In genomic region chr19:5803041-5803880, GRCm38 (mm10) we compare ENCODE assay signal across 8 mouse cellular contexts. TPM values are rescaled to one million over a fixed set of nuclear protein-coding genes. Genes with fewer than 3 reads are reported as not detected.
DNase-seq lines count a peak whose midpoint lies in the region; ATAC-seq lines count a peak whose summit lies in the region.

No protein-coding gene starts in this region.

- H3K4me2 ChIP-seq in heart, embryonic 14.5 days (ENCODE audit: low read length): peak overlapping the region; percentile 71
- peak overlapping the region; percentile 93 for H3K4me2 ChIP-seq in liver, embryonic 12.5 days

- no peaks in the 10 kb centered on the region for H3K9me3 ChIP-seq in heart, embryonic 14.5 days (ENCODE audit: control insufficient read depth, low read length)
- H3K9me3 ChIP-seq in liver, embryonic 12.5 days (replicated peaks): no peaks in the 10 kb centered on the region

- no peaks in the 10 kb centered on the region for H3K27me3 ChIP-seq in heart, embryonic 14.5 days (ENCODE audit: control insufficient read depth, insufficient read depth, low read length)
- no peaks in the 10 kb centered on the region for H3K27me3 ChIP-seq in liver, embryonic 12.5 days (replicated peaks)
- H3K27me3 ChIP-seq in splenic B cell, adult 2 months (ENCODE audit: control insufficient read depth, insufficient read depth, low read length, poor library complexity, severe bottlenecking): no peaks in the 10 kb centered on the region

- peak; percentile 99 for DNase-seq in CD8-positive naive resting alpha-beta T cell, adult 2 months (ENCODE audit: low read depth in 2 of 2, low spot score in 2 of 2)
- DNase-seq in c-Kit-negative CD71-positive TER-119-positive erythroid progenitor cells, embryonic 14.5 days (ENCODE audit: low read depth, low spot score): peak; percentile 95
- DNase-seq in fibroblast of lung, adult 2 months (ENCODE audit: low read depth): peak; percentile 93
- DNase-seq in kidney, postnatal 14 days: peak; percentile 100
- DNase-seq in naive thymus-derived CD4-positive, alpha-beta T cell, adult 2 months (ENCODE audit: low read depth): peak; percentile 99
- DNase-seq in splenic B cell, adult 2 months (ENCODE audit: low read depth, low spot score): peak; percentile 99

- under 1% methylated on average over 66 of the region's 67 CpGs for WGBS in heart, embryonic 14.5 days
- WGBS in liver, embryonic 12.5 days (ENCODE audit: insufficient replicate concordance): under 1% methylated on average over 51 of the region's 67 CpGs

- H3K36me3 ChIP-seq in heart, embryonic 14.5 days (ENCODE audit: control insufficient read depth, insufficient read depth, low read length): peaks cover 25% of the 10 kb centered on the region
- H3K36me3 ChIP-seq in liver, embryonic 12.5 days: peaks cover 26% of the 10 kb centered on the region
- peaks cover 14% of the 10 kb centered on the region; the same call in 1 of the 2 replicates for H3K36me3 ChIP-seq in splenic B cell, adult 2 months (ENCODE audit: control insufficient read depth, insufficient read depth, low read length, poor library complexity, severe bottlenecking)

- peak; percentile 92 for ATAC-seq in heart, embryonic 14.5 days (ENCODE audit: insufficient number of reproducible peaks, insufficient read depth, low FRiP score, low read depth)
- peak; percentile 88 for ATAC-seq in liver, embryonic 12.5 days

- H3K9ac ChIP-seq in heart, embryonic 14.5 days (ENCODE audit: low read length): peak overlapping the region; percentile 85
- H3K9ac ChIP-seq in liver, embryonic 12.5 days: peak overlapping the region; percentile 99

- peak overlapping the region; percentile 99 to 100 for H3K27ac ChIP-seq in heart, embryonic 14.5 days (replicated peaks in 1 of 2; ENCODE audit: control insufficient read depth in 1 of 2, insufficient read depth in 1 of 2, low read depth in 2 of 2, low read length in 2 of 2)
- peak overlapping the region; percentile 99 for H3K27ac ChIP-seq in liver, embryonic 12.5 days

- peaks cover 29 to 39% of the 10 kb centered on the region in 2 experiments for H3K4me1 ChIP-seq in heart, embryonic 14.5 days (ENCODE audit: control insufficient read depth in 2 of 2, insufficient read depth in 2 of 2, low read length in 2 of 2)
- peaks cover 52% of the 10 kb centered on the region for H3K4me1 ChIP-seq in liver, embryonic 12.5 days

- peak overlapping the region; percentile 69 to 76 for H3K4me3 ChIP-seq in heart, embryonic 14.5 days (ENCODE audit: control insufficient read depth in 1 of 2, insufficient read depth in 1 of 2, low read depth in 1 of 2, low read length in 2 of 2)
- H3K4me3 ChIP-seq in liver, embryonic 12.5 days: peak overlapping the region; percentile 91

RNA-seq across cellular contexts. Expression of gene Scyl1, which starts 32.0 kb away (rescaled TPM):
- 56.9 and 62.3 TPM in 2 replicates for polyA plus RNA-seq in heart, embryonic 14.5 days (2014; fragmentation: Nextera tagmentation; extraction: Ambion mirVana)
- polyA plus RNA-seq in liver, embryonic 12.5 days (2016; fragmentation: Nextera tagmentation; extraction: Ambion mirVana): 38.3 and 39.7 TPM in 2 replicates

Comparison
In these comparisons a context has a peak if more than half of its experiments do, and no peak if none do; other contexts are left out.
1. Peak in every context shown above with its lines: DNase-seq, ATAC-seq, H3K4me3 ChIP-seq and H3K27ac ChIP-seq.